Mouse (Mus musculus): ENCODE measurements around the gene Gsto2.
"Not testable (repeated sequence)": the region's sequence is repeated elsewhere in the genome, so short reads cannot be mapped to it uniquely, and the experiment has no call there.

The Gsto2 gene

DNA sequence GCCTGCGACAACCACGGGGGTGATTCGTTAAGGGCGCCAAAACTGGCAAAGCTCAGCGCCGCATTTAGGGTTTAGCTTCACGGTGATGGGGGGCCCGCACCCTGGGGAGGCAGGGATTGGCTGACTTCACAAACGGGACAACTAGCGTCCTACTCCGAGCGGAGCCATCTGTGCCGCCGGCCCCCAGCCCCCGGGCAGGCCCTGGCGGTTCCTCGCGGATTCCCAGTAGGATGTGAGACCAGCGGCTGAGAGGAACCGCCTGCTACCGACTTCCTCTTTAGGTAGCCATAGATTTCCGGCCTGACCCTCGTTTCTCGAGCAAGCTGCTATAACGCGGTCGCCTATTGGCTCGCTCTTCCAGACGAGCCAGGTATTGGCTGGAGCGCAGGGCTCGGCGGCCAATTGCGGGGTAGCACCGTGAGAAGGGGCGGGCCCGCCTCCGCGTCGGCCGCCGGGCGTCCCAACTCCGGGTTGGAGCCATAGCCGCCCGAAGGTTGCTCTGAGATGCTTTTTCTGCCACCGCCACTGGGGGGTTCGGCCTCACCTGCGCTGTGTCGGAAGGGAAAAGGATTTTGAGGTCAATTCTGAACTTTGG lies at the start of gene Gsto2:
Gene Gsto2 (plus strand): TSS at position 182 of the 595 bp plus-strand sequence.
- peak; percentile 95 for DNase-seq

DNA sequence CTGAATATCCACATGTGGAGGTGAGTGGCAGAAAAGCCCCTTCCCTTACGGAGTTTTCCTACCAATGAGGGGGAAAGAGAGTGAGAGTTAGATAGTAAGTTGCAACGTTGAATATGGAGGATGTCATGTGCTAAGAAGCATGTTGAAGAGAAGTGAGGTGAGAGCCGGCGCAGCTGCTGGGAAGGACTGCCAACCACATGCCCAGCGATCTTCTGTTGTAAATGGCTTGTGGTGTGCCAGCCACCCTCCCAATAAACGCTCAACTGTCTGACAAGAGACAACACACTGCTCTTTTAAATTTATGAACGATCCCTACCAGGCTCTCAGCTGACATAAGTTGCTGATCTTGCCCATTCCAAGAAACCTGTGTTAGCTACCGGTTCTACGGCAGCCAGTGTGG lies 47.6 kb upstream of the Gsto2 start:
- DNase-seq = no peak

DNA sequence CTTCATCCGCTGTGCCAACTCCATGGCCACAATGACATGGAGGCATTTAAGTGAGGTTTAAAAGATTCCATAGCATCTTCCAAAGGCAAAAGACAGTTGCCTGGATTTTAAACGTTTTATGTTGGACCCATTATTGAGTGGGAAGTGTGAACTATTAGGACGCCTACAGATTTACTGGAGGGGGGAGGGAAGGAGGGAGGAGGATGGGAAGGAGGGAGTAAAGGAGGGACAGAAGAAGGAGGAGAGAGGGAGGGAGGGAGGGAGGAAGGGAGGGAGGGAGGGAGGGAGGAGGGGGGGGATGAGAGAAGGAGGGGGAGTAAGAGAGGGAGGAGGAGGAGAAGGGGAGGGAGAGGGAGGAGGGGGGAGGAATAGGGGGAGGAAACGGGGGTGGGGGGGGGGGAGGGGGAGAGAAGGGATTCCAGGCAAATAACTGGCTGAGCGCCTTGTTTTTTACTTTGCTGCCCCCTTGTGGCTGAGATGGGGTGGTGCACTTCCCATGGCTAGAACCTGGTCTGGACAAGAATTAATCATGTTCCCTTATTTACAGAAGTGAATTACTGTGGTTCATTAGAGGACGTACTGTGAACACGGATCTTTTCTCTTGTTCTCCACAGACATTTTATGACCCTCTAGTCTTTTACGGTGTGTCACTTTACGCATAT lies 44.4 kb upstream of the Gsto2 start:
- peak; percentile 81 for DNase-seq

DNA sequence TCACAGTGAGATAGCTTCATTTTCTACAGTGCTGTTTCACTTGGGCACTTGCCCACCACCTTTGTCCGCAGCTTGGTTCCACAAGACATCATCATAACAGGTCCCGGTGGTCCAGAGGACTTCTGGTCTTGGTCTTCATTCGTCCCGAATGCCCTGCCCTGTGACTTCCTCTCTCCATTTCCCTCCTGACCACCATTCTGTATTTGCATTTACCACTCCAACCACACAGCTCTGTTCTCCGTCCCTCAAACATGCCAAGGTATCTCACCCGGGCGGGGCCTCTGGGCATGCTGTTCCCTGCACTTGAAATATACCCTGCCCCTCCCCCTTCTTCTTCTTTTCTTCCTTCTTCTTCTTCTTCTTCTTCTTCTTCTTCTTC lies 43.9 kb upstream of the Gsto2 start:
- no peak for DNase-seq

DNA sequence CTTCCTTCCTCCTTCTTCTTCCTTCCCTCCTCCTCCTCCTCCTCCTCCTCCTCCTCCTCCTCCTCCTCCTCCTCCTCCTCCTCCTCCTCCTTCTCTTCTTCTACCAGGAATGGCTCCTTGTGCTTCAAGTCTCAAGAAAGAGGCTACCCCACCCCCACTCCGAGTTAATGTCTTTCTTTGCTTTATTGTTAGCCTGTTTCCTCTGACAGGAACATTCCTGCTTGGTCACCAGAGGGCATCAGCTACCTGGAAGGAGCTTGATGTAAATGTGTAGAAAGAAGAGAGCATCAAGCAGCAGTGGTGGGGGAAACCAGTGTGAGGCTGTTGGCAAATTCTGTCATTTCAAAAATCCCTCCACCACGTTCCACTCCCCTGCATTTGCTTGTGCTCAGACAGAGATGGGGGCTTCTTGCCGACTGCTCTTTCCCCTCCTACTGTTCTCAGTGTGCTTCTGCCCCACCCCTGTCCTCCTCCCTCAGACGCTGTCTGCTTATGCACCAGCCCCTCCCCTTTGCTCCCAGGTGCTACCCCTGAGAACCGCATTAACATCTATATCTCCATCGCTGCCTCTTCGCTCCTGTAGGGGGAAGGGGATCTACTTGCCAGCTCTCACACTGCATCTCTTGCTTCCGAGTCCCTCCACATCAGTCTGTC lies 43.1 kb upstream of the Gsto2 start:
- DNase-seq = peak; percentile 62

DNA sequence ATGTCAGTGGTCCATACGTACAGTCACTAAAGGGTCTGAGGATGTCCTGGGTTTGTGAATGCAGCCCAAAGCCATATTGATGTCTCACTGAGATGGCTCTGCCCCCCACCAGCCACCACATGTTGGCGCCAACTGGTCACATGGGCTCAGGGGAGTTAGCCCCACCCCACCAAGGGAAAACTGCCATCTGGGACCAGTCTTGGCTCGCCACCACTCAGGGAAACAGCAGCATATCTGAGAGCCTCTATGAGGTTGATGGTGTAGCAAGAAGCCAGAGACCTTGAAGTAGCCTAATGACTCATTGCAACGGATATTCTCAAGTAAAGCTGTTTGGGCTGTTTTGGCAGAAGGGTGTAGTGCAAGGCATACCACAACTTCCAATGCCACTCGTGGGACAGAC lies 41.3 kb upstream of the Gsto2 start:
- DNase-seq = no peak

DNA sequence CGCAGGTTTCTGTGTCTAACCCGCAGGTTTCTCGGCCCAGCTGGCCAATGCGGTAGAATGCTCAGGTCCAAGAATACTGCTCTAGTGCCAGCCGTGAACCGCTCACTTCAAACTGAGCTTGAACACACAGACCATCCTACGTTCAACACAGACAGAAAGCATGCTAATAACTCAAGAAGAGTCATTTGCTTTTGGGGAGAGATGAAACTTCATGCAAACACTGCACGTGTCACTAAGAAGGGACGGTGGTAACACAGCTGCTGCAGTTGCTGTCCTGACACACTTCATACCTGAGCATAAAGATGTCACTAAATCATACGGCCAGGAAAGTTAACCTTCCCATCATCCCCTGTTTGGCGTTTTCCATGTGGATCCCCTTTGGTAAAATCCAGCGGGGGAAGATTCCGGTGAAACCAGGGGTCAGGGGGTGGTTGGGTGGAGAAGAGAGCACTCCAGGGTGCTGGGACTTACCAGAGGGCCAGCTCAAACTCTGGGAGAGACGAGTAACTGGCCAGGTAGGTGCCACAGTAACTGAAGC lies 35.4 kb upstream of the Gsto2 start:
- no peak for DNase-seq

DNA sequence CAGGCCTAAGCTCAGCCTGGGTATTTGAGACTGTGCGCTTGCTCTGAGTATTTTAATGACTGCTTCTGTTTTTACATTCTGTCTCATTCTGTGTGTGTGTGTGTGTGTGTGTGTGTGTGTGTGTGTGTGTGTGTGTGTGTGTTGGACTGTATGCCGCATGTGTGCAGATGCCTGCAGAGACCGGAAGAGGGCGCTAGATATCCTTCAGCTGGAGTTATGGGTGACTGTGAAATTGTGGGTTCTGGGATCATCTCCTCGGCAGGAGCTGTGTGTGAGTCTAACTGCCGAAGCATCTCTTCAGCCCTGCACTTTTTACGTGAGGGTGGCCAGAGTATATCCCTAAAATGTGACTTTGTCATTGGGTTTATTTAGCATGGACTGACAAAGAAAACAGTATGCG lies 34.2 kb upstream of the Gsto2 start:
- DNase-seq = no peak

DNA sequence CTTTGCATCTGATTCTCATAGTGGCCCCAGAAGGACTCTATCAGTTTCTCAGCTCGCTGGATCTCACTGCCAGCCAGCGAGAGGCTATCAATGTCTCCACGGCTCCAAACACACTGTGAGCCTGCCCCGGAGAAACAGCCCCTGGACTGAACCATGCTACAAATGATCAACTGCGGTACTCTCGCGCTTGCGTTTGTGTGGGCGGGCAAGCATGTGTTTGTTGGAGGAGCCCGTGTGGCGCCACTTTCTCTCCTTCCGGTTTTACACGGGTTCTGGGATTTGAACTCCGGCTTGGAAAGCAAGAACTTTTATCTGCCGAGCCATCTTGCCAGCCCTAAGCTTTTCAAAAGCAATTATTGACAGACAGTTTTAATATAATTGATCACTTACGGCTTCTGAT lies 33.0 kb upstream of the Gsto2 start:
- DNase-seq = no peak

DNA sequence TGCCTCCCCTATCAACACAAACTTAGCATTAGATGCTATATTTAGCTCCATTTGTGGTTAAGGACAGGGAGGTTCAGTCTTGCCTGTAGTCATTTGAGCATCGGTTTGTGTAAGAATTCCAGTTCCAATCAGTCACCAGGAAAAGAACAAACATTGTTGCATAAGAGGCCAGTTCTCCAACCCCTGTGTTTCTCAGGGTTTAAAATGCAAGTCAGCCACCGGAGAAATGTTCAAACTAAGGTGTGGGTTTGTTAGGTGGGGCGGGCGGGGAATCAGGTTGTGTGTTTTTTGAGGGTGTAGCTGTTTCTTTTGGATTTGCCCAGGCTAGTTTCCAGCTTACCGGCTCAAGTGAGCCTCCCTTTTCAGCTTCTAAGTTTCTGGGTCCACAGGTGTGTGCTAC lies 30.7 kb upstream of the Gsto2 start:
- no peak for DNase-seq

DNA sequence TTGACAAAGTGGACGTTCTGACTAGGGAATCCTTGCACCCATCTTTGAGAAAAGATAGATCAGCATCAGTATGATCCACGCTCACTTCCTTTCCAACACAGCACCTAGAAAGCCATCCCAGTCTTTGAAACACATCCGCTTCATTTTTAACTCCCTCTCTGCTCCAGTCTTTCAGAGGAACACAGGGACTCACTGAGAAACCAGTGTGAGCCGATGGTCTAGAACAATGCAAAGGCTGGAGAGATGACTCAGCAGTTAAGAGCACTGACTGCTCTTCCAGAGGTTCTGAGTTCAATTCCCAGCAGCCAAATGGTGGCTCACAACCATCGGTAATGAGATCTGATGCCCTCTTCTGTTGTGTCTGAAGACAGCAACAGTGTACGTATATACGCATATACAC lies 29.6 kb upstream of the Gsto2 start:
- no peak for DNase-seq

DNA sequence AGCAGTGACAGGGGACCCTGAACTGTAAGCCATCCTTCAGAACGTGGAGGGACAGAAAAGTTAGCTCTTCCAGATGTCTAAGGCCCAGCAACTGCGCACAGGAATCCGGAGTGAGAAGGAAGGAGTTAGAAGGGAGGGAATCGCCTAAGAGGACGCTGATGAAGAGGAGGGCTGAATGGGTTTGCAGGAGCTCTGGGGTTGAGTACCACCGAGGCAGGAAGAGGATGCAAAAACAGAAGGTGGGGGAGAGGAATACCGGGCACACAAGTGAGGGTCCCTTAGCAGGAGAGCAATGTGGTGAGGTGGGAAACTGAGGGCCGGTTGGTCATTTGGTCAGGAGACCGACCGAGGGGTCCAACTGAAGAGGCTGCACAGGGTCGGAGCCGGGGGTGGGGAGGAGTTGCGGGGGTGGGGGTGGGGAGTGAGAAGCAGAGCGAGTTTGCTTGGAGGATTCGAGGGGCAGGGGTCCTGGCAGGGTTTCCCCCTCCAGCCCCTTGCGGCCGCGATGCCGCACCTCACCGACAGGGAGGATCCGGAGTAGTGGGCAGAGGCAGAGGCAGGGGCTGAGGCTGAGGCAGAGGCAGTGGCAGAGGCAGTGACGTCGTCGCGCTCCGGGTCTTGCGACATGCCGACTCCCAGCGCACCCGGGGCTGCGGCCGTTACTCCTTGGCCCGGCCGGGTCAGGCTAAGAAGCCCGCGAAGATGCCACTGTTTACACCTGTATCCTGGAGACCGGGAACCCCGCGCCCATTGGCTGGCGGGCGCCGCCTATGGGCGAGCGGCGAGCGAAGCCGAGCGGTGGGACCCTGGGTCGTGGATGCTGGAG lies 28.4 kb upstream of the Gsto2 start:
- peak; percentile 69 for DNase-seq

DNA sequence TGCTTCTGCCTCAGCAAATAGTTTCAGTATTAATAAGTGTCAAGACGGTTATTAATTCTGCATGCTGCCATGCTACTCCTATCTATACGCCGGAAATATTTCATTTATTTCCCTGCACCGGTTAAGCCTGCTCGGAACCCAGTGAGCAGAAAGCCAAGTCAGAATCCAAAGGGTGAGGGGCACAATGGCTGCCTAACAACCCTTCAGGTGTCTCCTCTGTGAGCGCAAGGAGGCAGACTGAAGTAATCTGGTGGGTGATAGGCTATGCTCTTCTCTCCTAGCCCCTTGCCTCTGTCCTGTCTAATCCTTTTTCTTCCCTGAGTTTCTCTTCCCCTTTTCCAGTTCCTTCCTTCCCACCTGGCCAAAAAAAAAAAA lies 27.8 kb upstream of the Gsto2 start:
- DNase-seq = no peak

DNA sequence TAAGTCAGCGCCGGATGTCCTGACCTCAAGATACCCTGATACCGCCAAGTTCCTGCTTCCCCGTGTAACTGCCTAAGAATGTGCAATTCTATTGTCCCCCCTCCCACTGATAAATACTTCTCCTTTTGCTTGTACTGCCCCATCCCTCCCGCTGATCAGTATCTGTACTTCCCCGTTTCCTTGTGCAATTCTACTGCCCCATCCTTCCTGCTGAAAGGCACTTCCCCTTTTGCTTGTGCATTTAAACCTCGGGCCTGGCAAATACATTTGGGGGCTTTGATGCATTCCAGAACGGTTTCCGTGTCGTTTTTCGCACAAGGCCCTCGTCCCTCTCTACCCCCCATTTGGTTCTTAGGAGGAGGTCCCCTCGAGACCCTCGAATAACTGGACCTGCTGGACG lies 24.1 kb upstream of the Gsto2 start:
- not testable (repeated sequence) for DNase-seq

DNA sequence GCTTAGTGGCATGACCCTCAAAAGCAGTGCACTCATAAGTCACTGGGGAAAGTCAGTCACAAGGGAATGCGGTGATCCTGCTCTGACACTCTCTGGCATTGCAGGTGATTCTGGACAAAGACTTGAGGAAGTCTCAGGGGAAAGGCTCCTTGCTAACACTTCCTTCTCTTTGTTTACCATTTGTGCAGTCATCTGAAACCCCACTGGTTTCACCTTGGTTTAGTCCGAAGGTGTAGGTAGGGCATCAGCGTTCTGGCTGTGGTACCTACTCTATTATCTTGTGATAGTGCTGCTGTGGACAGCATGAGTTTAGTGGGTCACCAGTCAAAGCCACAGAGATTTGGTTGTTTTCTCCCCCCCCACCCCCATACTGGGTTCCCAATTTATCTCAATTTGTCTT lies 15.6 kb upstream of the Gsto2 start:
- no peak for DNase-seq

DNA sequence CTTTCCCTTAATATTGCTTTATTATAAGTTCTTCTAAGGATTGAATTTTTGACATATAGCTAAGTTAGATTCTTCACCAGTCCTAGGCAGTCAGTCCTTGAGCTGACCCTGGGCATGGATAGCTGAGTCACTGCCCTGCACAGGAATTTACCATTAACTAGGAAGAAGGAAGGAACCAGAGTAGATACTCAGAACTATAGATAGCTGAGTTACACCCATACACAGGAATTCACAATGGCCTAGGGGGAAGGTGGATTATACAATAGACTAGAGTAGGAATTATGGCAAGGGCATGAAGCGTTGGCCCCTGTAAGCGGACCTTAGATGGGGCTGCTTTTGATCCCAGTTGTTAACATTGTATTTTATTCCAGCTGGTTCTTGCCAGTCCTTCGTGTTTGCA lies 13.2 kb upstream of the Gsto2 start:
- not testable (repeated sequence) for DNase-seq

DNA sequence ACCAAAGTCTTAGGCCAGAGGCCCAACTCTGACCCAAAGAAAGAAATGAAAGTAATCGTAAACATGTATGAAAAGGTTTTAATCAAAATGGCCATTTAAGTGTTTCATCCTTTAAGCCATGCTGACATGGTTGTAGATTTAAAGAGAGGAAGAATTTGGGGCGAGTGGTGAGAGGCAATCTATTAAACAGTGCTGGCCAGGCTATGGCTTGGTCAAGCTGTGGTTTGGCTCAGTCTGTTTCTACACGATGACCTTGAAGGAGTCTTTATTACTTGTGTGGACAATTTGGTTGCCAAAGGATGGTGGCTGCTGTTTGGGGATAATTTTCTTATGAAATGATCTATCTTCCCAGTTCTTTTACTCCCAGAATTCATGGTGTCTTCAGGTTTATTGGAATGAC lies 12.3 kb upstream of the Gsto2 start:
- no peak for DNase-seq

DNA sequence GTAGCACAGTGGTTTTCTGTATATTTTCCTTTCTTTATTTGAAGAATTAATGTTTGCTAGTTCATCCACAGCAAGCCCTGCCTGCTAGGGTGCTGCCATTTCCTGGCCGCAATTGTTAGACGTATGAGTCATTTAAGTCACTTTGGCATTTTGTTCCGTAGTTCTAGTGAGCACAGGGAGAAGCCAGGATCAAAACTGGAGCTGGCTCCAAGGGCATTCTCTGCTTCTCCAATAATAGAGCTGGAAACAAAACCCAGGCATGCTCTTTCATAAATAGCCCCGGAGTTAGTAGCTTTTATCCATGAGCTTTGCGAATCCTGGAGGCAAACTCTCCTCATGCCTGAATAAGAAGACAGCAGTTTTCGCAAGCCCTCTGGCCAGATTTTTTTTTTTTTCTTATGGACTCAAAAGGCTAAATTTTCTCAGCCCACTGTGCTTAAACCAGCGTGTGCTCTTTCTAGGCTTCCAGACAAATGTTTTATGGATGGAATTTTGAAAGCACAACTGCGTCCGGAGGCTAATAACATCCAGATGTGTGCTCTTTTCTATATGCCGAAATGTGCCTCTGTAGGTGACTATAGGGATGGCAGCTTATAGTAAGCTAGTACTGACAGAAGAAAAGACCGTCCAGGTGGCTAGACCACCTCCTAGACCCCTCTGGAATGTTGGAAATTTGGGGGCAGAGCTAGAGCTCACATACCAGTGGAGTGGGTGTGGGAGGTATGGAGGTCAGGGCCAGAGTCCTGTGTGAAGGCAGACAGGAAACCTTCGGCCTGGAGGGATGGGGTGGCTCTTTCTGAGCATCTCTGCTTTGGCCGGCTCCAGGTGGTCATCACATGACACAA lies 11.2 kb upstream of the Gsto2 start:
- DNase-seq = no peak

DNA sequence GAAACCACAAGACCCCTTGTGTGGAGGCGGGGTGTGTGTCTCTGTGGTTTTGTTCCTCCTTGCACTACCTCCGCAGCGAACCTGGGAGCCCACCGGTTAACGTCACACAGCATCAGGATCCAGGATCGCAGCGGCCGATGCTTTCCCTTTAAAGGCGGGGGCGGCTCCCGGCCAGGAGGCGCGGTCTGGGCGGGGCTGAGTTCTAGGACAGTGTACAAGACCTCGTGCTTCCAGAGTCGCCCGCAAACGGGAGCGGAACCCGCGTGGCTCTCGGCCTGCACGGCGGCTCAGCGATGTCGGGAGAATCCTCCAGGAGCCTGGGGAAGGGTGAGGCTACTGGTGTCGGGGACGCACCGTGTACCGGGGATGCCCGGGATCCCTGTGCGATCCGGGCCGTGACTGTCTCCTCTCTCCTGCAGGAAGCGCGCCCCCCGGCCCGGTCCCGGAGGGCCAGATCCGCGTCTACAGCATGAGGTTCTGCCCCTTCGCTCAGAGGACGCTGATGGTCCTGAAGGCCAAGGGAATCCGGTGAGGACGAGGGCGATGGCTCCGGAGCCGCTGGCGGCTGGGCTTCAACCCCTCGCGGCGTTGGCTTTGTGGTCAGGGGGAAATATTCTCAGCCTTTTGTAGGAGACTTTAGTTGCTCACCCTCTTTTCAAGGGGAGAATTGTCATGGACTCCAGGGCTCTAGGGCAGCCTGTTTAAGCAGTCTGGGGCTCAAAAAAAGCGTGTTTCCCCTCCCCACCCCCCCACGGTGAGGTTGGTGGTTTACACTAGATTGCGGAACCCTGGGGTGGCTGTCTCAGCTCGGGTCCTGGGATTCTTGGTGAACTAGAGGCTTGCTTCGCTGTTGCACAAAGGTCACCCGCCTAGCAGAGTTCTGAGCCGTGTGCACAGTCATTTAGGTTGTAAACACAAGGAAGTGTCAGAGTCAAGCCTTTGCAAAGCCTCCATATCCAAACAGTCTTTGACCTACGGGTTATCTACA lies 10.2 kb upstream of the Gsto2 start, which contains the start of gene Gsto1:
Gene Gsto1 (plus strand): TSS at position 175 of the 988 bp plus-strand sequence.
- DNase-seq = peak; percentile 93

DNA sequence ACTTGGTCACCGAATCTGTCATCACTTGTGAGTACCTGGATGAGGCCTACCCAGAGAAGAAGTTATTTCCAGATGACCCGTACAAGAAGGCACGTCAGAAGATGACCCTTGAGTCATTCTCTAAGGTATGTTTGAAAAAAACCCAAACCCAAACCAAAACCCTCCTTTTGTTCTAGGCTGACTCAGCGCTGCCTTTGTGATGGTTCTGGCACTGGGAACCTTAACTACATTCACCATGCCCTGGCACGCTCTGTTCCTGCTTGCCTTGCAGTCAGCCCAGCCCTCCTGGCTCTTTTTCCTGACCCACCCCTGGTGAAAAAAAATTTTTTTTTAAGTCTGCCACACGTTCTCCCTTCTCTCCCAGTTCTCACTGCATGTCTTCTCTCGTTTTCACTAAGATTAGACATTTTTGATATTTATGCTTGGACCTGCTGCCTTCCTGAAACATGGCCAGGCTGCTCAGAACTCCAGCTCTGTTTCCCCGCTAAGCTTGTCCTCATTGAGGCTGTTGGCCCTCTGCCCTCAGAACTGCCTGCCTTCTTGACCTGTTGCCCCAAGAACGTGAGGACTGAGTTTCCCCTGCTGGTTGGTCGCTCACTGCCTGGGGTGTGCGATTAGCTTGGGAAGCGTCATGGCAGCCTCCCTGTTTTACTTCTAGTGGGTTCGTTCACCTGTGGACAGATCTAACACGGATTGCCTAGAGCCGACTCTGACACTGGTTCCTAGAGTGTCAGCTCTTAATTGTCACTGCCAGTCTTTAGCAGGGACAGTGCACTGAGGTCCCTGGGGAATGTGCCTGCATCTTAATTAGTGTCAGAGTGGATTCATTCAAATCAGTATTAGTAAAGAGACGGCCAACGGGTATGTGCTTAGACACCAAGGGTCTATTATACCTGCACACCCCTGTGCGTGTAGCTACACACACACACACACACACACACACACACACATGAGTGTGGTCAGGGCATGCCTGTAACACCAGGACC lies 7.1 kb upstream of the Gsto2 start:
- no peak for DNase-seq

All from kidney, postnatal 10 days (tissue).